Mouse (Mus musculus) CH12.LX (cell line): Measurements from ENCODE around the gene Fam207a.

ENCODE experiments used
- CHD2 ChIP-seq: IDR thresholded peaks from 2 replicates; pipeline ENCODE4 v1.6.1; 2011; ENCODE audit warnings: low read length, improper control_type of control experiment
- EP300 ChIP-seq: IDR thresholded peaks from 2 replicates; pipeline ENCODE4 v1.6.1; 2011; ENCODE audit warnings: low read length, improper control_type of control experiment
- POLR2A ChIP-seq: IDR thresholded peaks from 2 replicates; pipeline ENCODE4 v1.6.1; 2011; ENCODE audit warnings: low read depth, mild to moderate bottlenecking, improper control_type of control experiment, low read length
- RCOR1 ChIP-seq: conservative IDR thresholded peaks from 2 replicates; pipeline ENCODE4 v1.6.1; 2012; ENCODE audit warnings: low read depth, mild to moderate bottlenecking, inconsistent platforms, low read length, improper control_type of control experiment
- USF1 ChIP-seq: IDR thresholded peaks from 2 replicates; pipeline ENCODE4 v1.6.1; 2014; ENCODE audit warnings: low read depth, mild to moderate bottlenecking, inconsistent platforms, low read length, improper control_type of control experiment

DNA sequence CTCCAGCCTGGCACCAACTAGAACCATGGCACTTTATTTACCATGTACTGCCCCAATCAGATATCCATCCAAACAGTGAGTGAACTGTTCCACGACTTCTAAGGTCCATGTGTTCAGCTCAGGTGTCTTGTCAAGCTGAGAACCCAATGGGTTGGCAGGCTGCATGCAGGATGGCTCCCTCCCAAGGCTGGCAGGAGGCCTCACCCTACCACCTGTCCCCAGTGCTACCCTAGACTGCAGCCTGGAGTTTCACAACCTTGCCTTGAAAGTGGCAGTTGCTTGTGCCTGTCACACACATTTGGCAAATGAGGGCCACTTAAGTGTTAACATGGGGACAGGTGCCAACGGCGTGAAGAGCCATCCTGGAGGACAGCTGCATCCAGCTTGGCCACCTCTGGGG is 44.8 kb downstream of the Fam207a start:
- TF ChIP-seq POLR2A = no peak
- no peak for TF ChIP-seq CHD2
- no peak for TF ChIP-seq EP300
- no peak for TF ChIP-seq USF1
- no peak for TF ChIP-seq RCOR1
